Mouse (Mus musculus) telencephalon, adult 2 months (tissue): ENCODE data around the gene Mapt.
A peak's percentile ranks its signal among the peaks of the same experiment; 100 is the strongest.
"Not testable (repeated sequence)": the region's sequence is repeated elsewhere in the genome, so short reads cannot be mapped to it uniquely, and the experiment has no call there.

Experiments used
- DNase-seq: peaks from one replicate; pipeline ENCODE4 v3.0.0-alpha.2; 2011; ENCODE audit warnings: low read depth, low spot score

The Mapt gene

GRCm38 (mm10) chr11:104233101-104233500, 1.9 kb downstream of the Mapt start:
- no peak for DNase-seq

- DNase-seq = no peak
Observed at GRCm38 (mm10) chr11:104233574-104234206, 2.5 kb downstream of the Mapt start.

GRCm38 (mm10) chr11:104234680-104235079, 3.5 kb downstream of the Mapt start:
- no peak for DNase-seq

GRCm38 (mm10) chr11:104235881-104236280, 4.7 kb downstream of the Mapt start:
- no peak for DNase-seq

GRCm38 (mm10) chr11:104237226-104237625, 6.0 kb downstream of the Mapt start:
- no peak for DNase-seq

GRCm38 (mm10) chr11:104237958-104238747, 7.0 kb downstream of the Mapt start:
- no peak for DNase-seq

- DNase-seq = not testable (repeated sequence)
Observed at GRCm38 (mm10) chr11:104245478-104245877, 14.3 kb downstream of the Mapt start.

GRCm38 (mm10) chr11:104246171-104246694, 15.0 kb downstream of the Mapt start:
- no peak for DNase-seq

- DNase-seq = no peak
Observed at GRCm38 (mm10) chr11:104247141-104247717, 16.0 kb downstream of the Mapt start.

- DNase-seq = no peak
Observed at GRCm38 (mm10) chr11:104249420-104249819, 18.2 kb downstream of the Mapt start.

GRCm38 (mm10) chr11:104251121-104251520, 19.9 kb downstream of the Mapt start:
- DNase-seq = peak; percentile 77

- DNase-seq = no peak
Observed at GRCm38 (mm10) chr11:104252094-104252493, 20.9 kb downstream of the Mapt start.

GRCm38 (mm10) chr11:104254408-104255039, 23.3 kb downstream of the Mapt start:
- peak; percentile 91 for DNase-seq

GRCm38 (mm10) chr11:104256179-104256578, 25.0 kb downstream of the Mapt start:
- no peak for DNase-seq

GRCm38 (mm10) chr11:104258991-104259390, 27.8 kb downstream of the Mapt start:
- no peak for DNase-seq

- DNase-seq = no peak
Observed at GRCm38 (mm10) chr11:104264683-104265082, 33.5 kb downstream of the Mapt start.

GRCm38 (mm10) chr11:104265669-104266068, 34.5 kb downstream of the Mapt start:
- DNase-seq = no peak

- DNase-seq = no peak
Observed at GRCm38 (mm10) chr11:104267380-104267779, 36.2 kb downstream of the Mapt start.

- DNase-seq = no peak
Observed at GRCm38 (mm10) chr11:104269385-104269822, 38.2 kb downstream of the Mapt start.

- no peak for DNase-seq
Observed at GRCm38 (mm10) chr11:104270452-104270851, 39.3 kb downstream of the Mapt start.

GRCm38 (mm10) chr11:104270876-104271275, 39.7 kb downstream of the Mapt start:
- no peak for DNase-seq

GRCm38 (mm10) chr11:104271876-104272275, 40.7 kb downstream of the Mapt start:
- no peak for DNase-seq
